Mouse (Mus musculus) C2C12 (cell line): ENCODE data around the gene Zfp292.

ENCODE experiments used
- CTCF ChIP-seq: IDR thresholded peaks from one replicate; pipeline ENCODE4 v1.5.1; 2011; ENCODE audit not compliant: control insufficient read depth, insufficient read depth, insufficient read length
- MAX ChIP-seq: IDR thresholded peaks from one replicate; pipeline ENCODE4 v1.6.1; 2011; ENCODE audit warnings: mild to moderate bottlenecking, control low read depth
- USF1 ChIP-seq: IDR thresholded peaks from one replicate; pipeline ENCODE4 v1.6.1; 2011; ENCODE audit warnings: low read depth, mild to moderate bottlenecking, control low read depth, moderate library complexity

DNA sequence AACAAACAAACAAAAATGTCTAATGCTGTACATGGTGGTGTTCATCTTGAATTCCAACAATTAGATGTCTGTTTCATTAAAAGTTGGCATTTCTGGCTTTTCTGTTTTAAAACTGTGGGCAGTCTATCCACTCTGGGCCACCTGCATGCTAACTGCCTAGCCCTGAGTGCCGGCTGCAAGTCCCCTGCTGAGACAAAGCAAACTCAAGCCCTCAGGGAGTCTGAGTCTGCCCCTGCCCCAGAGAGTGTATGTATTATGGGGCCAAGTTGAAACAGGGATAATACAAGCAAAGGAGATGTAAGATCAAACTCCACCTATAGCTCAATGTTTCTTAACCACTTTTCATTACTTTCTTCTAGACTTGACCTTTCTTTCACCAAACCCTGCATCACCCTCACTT is 26.8 kb downstream of the Zfp292 start:
- TF ChIP-seq CTCF = no peak
- TF ChIP-seq USF1 = no peak
- no peak for TF ChIP-seq MAX
